Mouse (Mus musculus): ENCODE data around the gene Asic2.

DNA sequence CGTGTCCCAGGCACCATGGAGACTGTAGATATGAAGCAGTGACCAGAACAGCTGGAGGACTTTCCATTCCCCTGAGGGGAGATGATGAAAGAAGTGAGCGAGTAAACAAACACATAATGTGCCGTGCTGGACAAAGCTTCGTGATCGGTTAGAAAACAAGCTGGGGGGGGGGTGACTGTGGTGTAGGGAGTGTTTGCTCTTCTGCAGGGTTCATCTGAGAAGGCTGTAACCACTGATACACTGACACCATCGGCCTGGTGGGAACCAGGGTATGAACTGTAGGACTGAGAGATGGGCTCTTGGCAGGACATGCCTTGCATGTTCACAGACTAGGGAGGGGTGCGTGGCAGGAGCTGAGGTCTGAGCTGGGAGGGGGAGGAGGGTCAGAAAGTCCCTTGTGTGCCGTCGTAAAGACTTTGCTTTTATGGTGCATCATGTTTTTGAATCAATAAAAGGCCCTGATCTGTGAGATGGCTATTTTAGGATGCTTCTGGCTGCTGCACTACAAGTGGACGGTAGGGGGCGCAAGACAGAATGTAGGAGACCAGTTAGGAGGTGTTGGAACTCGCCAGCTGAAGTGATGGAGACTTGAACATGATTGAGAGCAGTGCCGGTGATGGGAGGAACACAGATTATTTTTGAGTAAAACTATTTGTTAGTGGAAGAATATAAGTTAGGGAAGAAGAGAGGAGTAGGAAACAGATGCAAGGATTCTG lies 728.1 kb downstream of the Asic2 start:
- TF ChIP-seq CTCF (conservative IDR thresholded peaks at IDR 0.05; ENCODE audit: insufficient read depth, insufficient read length, low read depth, low read length) (peak; percentile 60), POLR2A (IDR thresholded peaks at IDR 0.05; ENCODE audit: low read depth, low read length) (no peak)
